Mouse (Mus musculus): Measurements from ENCODE around the gene 6430550D23Rik.
"Not testable (repeated sequence)": the region's sequence is repeated elsewhere in the genome, so short reads cannot be mapped to it uniquely, and the experiment has no call there.

Gene 6430550D23Rik

GRCm38 (mm10) chr2:155952006-155952405 lies 55.8 kb downstream of the 6430550D23Rik start:
- DNase-seq (ENCODE audit: low spot score): peak; percentile 75

- DNase-seq (ENCODE audit: low spot score): peak; percentile 77
These were observed 58.4 kb downstream of the 6430550D23Rik start for GRCm38 (mm10) chr2:155949362-155949761.

GRCm38 (mm10) chr2:155947390-155948002 lies 60.3 kb downstream of the 6430550D23Rik start:
- no peak for DNase-seq (ENCODE audit: low spot score)

- DNase-seq (ENCODE audit: low spot score): no peak
These were observed 61.3 kb downstream of the 6430550D23Rik start for GRCm38 (mm10) chr2:155946499-155946898.

GRCm38 (mm10) chr2:155946069-155946468 lies 61.7 kb downstream of the 6430550D23Rik start:
- DNase-seq (ENCODE audit: low spot score): peak; percentile 86

DNA sequence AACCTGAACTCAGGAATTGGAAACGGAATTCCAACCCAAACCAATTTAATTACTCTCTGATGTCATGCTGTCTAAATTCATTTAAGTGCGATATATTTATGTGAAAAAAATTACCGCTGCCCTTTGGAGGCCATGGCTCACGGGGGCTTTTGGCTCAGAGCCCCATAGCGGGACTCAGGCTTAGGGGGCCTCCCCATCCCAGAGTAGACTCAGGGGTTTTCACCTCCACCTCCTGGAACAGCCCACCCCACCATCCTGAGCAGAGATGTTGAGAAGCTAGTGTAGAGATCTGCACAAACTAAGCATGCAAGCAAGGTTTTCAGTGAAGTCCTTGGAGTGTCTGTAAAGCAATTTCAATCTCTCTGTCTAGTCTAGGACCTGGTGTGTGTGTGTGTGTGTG lies 62.2 kb downstream of the 6430550D23Rik start:
- no peak for DNase-seq (ENCODE audit: low spot score)

GRCm38 (mm10) chr2:155945124-155945523 lies 62.7 kb downstream of the 6430550D23Rik start, which contains the start of gene Gdf5:
Gene Gdf5 (minus strand): TSS chr2:155945367.
- DNase-seq (ENCODE audit: low spot score): no peak

GRCm38 (mm10) chr2:155944685-155945084 lies 63.1 kb downstream of the 6430550D23Rik start:
- DNase-seq (ENCODE audit: low spot score): no peak

DNA sequence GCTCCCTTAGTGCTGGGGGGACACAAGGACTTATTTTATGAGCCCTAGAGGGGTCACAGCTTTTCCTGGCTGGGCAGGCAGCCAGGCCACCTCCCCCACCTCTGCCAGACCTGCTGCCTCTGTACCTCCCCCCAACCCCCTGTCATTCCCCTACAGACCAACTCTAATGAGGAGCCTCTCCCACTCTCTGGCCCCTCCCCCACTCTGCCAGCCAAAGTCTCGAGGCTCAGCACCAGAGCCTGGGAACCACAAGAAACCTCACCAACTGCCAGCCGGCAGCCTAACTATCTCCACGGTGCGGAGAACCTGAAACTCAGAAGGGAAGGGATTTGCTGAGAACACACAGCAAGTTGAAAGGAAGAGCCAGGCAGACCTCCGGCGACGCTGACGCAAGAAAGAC lies 64.3 kb downstream of the 6430550D23Rik start:
- DNase-seq (ENCODE audit: low spot score): peak; percentile 42

DNA sequence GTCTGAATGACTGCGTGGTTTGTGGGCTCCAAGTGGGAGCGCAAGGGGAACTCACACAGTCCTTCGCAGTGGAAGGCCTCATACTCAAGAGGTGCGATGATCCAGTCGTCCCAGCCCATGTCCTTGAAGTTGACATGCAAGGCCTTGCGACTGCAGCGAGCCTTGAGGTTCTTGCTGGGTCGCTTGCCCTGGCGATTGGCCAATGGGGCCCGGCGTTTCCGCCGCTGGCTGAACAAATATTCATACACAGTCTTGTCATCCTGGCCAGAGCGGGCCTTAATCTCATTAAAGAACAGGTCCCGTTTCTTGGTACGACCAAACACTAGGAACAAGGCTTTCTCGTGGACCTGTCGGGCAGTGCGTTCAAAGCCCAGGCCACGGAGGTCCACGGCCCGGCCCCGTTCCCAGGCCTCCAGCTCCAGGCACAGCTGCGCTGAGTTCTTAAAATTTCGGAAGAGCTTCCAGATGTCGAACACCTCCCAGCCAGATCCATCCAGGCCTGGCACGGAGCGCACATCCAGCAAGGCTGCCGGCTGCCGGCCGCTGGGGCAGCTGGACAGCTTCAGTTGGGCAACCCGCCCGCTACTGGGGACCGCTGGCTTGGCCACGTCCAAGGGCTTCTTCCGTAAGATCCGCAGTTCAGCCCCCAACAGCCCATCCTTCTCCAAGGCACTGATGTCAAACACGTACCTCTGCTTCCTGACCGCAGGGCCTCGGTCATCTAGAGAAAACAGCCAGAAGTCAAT lies 65.9 kb downstream of the 6430550D23Rik start:
- no peak for DNase-seq (ENCODE audit: low spot score)

DNA sequence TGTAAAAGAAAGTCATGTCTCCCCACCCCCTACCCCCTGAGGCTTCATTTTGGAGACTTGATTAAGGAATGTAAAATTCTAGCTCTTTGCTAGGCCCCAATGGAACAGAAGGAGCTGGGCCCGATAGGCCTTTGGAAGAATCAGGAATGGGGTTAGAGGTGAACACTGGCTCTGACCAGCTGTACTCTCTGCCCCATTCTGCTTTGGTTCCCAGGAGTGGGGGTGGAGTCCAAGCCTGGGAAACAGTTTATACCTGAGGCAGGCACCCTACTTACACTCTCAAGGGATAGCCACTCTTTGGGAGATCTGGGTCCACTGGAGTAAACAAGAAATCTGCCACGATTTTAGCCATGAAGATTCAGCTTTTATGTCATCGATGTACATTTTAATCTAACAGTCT lies 67.1 kb downstream of the 6430550D23Rik start, which contains the start of gene Gm15557:
Gene Gm15557 (plus strand): TSS at position 48 of the 400 bp plus-strand sequence.
- no peak for DNase-seq (ENCODE audit: low spot score)

DNA sequence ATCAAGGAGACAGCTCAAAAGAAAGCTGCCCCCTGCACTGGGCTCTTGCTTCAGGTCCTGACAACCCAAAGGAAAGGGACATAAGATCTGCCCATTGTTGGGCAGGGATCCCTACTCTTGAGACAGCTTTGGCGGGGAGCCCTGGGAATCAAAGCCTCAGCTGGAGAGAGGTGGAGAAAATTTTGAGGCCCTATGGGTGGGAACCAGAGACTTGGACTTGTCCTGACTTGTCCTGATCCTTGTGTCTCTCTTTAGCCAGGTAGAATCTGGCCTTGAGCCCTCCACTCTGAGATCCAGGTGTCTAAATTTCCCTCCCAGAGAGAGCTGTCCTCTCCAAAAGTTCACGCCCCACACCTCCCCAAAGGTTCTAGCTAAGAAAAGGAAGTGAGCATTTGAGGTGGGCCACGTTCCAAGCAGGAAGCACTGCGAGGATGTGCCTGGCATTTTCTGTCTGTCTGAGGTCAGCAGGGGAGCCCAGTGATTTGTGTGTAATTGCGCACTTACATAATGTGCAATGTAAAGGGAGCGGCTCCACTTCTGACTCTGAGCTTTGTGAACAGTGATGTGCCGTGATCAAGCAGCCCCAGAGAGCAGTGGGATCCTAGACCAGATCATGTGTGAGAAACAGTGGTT lies 67.8 kb downstream of the 6430550D23Rik start:
- DNase-seq (ENCODE audit: low spot score): no peak

DNA sequence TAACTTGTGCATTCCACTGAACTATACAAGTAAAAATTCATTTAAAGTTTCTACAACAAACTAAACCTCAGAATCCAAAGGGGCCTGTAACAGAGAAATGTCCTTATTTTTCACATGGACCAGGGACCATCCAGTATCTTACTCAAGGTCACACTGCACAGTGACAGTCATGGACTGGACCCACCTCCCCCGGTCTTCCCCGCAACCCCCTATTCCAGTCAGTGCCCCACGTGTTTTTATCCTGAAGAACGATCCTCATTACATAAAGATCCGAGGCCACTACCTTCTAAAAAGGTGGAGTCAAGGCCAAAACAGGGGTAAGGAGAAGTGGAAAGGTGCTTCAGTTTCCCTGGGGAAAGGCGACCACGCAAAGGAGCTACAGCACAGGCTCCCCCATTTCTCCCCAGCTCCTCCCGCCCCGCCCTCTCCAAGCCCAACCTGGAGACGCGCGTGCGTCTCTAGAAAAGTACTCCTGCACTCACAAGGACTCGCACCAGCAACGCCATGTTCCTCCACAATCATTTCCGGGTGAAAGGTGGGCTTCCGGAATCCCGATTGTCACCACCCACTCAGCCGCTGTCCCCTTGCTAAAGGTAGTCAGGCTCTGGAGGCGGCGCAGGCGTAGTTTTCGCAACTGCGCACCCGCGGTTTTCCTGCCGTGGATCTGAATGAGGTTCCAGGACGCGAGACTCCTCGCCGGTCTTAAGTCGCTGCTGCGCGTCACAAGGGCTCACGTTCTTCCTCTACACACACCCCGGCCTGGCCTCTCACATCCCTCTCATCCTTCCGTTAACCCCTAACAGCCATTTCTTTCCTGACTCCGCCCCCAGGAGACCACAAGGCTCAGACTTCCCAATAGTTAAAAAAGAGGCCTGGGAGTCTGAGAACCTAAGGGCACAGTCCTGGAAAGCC lies 78.0 kb downstream of the 6430550D23Rik start, which contains the start of gene Uqcc1:
Gene Uqcc1 (minus strand): TSS at position 780 of the 912 bp plus-strand sequence.
- DNase-seq (ENCODE audit: low spot score): peak; percentile 96

GRCm38 (mm10) chr2:155928711-155929345 lies 78.9 kb downstream of the 6430550D23Rik start:
- no peak for DNase-seq (ENCODE audit: low spot score)

- DNase-seq (ENCODE audit: low spot score): not testable (repeated sequence)
These were observed 82.6 kb downstream of the 6430550D23Rik start for GRCm38 (mm10) chr2:155925213-155925612.
